Mouse (Mus musculus): ENCODE results near the gene Pank1. TPM values are rescaled to one million over a fixed set of nuclear protein-coding genes. Genes with fewer than 3 reads are reported as not detected.

The Pank1 gene
- total RNA-seq (2021), result 101 and 105 TPM in 2 replicates
- long read RNA-seq, full-length matches to known transcripts, result 178 of 210 reads
- long read RNA-seq, partial matches to known transcripts, result 10 of 210 reads
- long read RNA-seq, other reads (novel, unspliced or antisense), result 22 of 210 reads

DNA sequence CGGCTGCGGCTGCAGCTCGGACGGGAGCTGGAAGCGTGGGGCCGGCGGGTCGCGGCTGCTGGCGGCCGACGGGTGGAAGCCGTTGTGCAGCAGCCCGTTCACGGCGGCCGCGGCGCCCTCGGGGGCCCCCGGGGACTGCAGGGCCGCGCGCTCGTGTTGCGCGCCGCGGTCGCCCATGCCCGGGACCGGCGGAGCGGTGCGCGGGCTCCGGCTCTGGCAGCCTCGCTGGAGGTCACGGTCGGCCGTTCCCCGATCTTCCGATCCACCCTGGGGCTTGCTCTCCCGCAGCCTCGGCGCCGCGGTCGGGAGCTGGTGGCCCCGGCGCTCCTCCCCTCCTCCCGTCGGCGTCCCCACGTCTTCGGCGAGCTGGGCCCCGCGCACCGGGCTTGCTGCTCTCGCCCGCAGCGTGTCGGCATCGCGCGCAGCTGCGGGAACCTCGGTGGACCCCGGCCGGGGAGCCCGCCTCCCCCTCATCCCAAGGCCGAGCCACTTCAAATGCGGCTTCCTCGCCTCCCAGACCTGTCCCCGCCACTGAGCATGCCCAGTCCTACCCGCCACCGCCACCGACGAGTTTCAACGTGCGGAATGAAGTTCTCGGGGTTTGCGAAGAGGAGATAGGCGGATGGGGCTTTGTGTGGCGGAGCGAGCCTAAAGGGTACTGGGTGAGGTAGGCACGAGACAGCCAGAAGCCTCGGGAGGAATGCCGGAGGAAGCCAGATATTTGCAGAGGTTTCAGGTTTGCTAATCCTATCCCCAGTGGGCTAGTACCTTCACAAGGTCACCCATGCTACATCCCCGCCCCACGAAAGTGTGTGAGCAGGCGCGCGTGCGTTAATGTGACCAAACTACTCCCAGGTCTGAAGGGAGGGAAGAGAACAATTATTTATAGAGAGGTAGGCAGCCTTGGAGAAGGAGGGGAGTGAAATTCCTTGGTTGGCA, at the start of gene Pank1:
TSS of gene Pank1 (minus strand) at position 853 of the 939 bp plus-strand sequence.
- DNase-seq, result peak; percentile 78

DNA sequence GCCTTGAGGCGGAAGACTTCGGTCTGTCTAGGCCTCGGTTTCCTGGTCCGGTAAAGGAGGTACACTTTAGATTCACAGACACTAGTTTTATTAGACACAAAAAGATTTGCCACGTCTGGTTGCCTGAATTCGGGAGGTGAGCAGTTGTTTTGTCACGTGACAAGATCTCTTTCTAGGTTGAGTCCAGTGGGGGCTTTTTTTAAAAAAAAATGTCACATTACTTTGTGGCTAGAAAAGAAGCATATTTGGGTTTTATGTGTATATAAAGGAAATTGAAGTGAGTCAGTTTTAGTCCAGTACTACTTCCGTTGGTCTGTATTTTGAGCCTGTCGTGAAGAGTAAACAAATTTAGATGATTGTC, 43.3 kb upstream of the Pank1 start:
- DNase-seq, result no peak

DNA sequence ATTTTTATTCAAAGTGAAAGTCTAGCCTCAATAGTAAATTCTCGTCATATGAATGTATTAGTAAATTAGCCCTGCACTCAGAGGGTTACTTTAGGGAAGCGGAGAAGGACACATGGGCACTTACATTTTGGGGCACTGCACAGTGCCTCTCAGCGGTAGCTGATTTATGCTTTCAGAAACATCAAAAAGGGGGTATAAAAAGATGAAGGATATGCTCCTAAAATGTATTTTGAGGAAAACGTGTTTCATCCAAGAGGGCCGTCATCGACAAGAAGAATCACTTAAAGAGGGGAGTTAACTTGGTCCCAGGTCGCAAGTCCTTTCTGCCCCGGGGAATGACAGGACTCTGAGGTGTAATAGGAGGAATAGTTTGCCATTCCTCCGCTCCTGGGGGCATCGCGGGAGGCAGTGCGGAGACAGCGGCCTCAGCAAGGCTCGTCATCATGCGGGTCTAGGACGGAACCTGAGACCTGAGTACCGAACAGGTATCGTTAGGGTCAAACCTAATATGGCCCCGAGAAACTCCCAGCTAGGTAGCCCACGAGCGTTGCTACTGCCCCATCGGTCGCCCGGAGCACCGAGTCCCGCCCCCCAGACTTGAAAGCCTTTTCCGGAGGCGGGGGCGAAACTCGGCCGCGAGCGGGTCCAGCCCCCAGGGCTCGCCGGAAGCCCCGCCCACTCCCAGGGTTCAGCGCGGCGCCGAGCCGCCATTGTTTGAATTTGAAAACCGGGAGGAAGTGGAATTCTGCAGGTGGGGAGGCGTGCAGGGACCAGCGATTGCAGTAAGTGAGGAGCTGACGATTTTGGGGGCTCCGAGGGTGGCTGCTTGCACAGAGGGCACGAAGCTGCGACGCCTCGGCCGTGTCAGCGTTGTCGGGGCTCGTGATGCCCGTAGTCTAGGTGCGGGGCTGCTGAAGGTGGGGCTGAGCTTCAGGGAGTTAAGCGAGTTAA, 42.7 kb upstream of the Pank1 start, which contains the start of gene Kif20b:
TSS of gene Kif20b (plus strand) at position 710 of the 951 bp plus-strand sequence.
- peak; percentile 94 for DNase-seq

DNA sequence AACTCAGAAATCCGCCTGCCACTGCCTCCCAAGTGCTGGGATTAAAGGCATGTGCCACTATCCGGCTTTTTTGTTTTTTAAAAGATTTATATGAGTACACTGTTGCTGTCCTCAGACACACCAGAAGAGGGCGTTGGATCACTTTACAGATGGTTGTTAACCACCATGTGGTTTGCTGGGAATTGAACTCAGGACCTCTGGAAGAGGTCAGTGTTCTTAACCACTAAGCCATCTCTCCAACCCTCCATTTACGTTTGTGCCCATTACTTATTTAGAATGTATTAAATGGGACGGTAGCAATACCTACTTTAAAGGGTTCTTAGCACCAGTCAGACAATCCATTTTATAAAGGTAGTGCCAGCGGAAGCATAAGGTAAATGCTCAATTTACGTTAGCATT, 42.0 kb upstream of the Pank1 start:
- DNase-seq, result no peak

DNA sequence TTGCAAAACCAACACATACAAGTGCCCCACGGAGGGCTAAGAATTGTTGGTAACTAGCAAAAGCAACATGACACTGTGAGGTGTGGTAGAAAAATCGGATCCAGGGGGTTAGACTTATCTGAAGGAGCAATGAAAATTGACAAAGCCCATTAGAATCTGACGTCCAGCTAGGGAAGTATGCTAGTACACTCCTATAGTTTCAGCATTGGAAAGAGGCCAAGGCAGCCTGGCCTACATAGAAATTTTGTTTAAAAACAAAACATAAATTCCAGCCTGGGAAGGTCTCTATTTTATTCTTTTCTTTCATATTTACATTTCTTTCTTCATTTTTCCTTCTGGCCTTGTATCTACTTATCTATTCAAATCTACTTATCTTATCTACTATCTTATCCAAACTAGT, 41.3 kb upstream of the Pank1 start:
- DNase-seq, result no peak

DNA sequence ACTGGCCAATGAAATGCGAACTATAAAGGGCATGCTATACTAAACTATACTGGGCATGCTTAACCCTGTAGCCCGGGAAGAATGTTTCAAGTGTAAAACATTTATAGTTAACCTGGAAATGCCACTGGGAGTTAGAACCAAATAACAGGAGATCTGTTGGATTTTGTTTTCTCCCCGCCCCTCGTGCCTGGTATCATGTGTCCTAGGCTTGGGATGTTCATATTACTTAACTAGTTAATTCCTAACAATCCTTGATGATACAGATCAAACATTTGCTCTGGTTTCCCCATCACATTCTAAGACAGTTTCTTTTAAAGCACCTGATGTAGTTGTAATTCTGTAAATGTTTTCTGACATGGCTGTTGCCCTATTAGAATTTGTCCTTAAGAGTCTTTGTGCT, 40.8 kb upstream of the Pank1 start:
- no peak for DNase-seq

DNA sequence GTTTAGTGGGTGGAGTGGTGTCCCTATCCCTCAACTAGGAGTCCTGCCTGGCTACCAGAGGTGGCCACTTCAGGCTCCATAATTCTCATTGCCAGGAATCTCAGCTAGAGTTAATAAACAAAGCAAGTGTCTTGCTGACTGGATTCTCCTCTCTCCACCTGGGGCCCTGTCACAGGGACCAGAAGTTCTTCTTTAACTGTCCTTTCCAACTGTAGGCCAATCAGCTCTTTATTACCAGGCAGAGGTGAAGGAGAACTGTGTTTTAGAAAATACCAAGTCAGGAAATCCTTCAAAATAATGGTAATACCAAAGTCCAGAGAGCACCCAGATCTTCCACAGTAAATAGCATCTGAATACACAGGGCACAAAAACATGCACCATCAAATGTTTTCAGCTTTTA, 33.1 kb upstream of the Pank1 start:
- no peak for DNase-seq

DNA sequence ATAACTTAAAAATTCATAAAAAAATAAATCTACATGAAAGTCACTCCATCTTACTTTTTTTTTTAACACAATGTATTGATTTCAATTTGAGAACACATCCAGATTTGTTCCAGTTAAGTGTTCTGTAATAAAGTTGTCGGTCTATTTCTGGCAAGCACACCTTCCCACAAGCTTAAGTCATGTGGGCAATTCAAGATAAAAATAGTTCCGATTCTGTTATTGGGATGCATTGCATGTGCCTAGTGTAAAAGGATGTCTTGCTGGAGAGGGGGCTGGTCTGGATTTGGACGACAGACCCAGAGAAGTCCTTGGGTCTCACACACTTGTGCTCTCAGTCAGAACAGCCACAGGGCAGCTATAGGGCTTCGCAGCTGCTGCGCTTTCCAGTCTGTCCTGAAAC, 27.5 kb upstream of the Pank1 start:
- DNase-seq, result no peak

DNA sequence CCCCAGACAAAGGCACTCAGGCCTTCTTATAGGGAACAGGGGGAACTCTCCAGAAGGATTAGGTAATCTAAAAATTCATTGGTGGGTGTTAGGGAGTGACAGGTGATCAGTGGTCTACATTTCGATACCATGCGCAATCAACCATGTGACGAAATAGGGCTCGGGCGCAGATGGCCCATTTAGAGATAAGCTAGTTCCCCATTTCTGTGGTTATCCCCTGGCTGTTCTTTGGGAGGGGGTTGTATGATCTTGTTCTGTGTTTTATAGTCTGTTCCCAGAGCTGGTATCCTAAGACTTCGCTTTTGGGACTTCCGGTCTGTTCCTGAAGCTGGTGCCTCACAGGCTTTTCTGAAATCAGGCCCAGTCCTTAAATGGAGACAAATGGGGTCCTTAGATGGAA, 26.2 kb upstream of the Pank1 start:
- no peak for DNase-seq

DNA sequence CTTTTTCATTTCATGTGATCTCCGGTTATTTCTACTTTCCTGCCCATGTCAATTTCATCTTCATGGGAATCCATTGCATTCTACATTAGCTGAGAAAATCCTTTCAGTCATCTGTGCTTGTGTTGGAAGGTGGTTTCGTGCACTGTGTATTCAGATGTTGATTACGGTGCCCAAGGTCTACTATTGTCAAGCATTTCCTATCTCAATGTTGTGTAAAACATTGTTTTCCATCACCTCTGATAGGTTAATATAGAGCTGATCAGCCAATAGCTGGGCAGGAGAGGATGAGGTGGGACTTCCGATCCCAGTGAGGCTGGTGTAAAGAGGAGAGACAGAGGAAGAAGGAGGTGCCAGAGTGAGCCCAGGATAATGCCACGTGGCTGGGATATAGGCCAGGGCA, 24.8 kb upstream of the Pank1 start:
- no peak for DNase-seq

DNA sequence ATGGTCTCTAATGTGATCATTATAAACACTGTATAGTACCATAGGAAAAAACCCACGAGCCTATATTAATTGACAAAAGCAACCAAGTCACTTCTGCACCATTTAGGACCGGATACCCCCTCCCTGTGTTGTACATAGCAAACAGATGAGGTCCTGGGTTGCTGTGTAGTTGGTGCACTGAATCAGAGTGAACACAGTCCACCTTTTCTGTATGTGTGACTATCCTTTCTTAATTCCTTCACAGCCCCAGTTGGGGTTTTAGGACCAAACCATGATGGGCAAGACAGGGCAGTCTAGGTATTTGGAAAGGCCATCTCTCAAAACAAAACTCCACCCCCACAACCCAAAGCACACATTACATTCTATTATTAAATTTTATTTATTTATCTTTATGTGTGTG, 22.5 kb upstream of the Pank1 start:
- DNase-seq, result no peak

DNA sequence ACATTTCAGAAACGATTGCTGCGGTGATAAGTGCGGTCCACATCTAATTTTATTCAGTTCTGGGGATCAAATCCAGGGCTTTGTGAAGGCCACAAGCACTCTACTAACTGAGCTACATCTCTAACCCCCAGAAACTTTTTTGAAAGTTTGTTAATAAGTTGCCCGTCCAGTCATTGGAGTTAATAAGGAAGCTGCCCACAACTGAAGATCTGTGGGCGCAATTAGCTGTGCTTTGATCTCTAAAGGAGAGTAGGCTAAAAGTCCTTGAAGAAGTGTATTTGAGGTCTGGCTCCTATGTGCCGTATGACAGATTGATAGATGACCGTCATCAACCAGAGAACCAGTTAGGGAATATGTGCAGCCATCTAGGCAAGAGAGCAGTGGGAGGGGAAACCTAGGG, 22.0 kb upstream of the Pank1 start:
- no peak for DNase-seq

DNA sequence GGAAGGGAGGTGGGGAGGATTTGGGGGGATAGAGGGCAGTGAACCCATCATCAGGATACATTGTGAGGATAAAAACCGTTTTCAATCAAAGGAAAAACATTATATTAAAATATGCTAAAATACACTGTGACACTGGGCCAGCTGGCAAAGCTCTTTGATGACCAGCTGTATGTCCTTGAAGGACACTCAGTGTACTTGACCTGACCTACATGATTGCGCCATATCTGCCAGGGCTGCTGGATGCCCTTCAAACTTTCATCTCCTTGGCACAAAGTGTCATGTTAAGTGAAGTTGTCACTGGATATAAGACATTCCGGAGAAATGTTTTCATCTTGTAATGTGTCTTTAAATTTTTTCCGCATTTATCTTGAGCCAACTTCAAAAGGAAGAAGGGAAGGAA, 19.7 kb upstream of the Pank1 start:
- peak; percentile 58 for DNase-seq

DNA sequence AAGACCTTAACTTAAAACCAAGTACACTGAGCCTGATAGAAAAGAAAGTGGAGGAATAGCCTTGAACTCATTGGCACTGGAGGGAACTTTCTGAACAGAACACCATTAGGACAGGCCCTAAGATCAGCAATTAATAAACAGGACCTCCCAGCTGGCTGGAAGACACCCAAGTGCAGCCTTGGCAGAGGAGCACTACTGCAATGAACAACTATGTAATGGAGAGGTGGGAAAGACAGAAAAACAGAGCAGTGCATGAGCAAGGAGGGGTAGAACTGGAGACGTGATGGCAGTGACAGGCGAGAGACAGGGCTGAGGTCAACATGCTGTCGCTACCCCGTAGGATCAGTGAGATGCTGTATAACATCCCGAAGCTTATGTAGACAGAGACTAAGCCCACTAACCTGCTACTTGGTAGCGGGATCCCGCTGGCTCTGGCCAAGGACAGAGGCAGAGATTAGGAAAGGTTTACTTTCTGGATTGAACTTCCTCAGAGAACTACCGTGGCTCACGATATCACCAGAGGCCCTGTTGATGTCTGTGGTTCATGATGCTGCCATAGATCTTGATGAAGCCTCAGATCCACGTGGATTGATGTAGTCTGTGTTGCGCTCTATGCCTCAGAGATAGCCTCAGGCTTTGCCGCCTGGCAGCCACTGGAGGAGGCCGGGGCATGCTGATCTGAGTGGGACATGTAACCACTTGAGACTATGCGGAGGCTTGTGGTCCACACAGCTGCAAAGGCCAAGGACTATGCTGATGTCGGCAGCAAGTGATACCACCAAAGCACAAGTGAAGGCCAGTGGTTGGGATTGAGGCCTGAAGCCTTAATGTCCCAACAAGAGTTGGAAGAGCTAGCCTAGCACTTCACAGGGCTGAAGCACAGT, 18.1 kb upstream of the Pank1 start:
- DNase-seq, result peak; percentile 21

DNA sequence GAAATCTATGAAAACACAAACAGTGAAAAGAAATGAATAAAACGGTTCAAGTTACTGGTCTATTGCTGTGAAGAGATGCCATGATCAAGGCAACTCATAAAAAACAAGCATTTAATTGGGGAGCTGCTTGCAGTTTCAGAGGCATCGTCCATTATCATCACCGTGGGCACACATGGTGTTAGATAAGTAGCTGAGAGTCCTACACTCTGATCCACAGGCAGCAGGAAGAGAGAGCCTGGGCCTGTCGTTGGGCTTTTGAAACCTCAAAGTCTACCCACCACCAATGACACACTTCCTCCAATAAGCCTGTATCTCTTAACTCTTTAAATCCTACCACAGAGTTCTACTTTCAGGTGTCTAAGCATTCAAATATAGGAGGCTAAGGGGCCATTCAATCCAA, 15.8 kb upstream of the Pank1 start:
- DNase-seq, result no peak

DNA sequence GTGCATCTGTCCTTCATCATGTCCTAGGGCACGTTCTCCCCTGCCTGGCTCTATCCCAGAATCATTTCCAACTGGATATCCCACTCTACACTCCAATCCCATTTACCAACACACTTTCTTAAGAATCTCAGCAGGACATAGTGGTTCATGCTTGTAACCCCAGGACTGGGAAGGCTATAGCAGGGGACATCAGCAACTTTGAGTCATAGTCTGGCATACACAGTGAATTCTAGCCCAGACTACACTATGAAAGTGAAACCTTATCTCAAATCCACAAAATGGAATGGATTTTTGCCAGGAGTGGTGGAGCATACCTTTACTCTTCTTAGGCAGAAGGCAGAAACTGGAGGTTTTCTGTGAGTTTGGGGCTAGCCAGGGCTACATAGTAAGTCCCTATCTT, 12.3 kb upstream of the Pank1 start:
- DNase-seq, result no peak

DNA sequence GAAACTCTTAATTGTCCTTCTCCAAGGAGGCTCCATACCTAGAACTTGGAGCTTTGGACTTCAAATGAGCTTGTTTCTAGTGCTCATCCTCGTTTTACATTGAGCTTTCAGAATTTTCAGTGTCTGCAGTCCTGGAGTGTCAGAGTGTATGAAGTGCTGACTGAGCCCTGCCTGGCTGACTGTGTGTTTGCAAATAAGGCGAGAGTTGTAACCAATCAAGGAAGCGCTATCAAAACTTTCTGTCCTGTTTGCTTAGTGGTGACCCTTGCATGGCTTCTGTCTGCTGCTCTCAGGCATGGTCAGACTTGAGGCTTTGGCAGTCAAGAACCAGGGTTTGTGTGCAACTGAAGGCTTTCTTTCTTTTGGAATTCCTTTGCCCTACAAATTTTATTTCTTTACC, 11.7 kb upstream of the Pank1 start:
- no peak for DNase-seq

DNA sequence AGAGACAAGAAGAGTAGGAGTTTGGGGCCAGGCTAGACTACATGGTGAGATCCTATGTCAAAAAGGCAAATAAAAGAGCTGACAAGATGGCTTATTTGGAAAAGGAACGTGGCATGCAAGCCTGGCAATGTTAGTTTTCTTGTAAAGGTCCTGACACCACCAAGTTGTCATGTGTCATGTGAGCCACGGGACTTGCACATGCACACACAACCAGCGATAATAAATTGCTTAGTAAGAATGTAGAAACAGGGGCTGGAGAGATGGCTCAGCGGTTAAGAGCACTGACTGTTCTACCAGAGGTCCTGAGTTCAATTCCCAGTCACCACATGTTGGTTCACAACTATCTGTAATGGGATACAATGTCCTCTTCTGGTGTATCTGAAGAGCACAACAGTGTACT, 7.1 kb upstream of the Pank1 start:
- DNase-seq, result no peak

DNA sequence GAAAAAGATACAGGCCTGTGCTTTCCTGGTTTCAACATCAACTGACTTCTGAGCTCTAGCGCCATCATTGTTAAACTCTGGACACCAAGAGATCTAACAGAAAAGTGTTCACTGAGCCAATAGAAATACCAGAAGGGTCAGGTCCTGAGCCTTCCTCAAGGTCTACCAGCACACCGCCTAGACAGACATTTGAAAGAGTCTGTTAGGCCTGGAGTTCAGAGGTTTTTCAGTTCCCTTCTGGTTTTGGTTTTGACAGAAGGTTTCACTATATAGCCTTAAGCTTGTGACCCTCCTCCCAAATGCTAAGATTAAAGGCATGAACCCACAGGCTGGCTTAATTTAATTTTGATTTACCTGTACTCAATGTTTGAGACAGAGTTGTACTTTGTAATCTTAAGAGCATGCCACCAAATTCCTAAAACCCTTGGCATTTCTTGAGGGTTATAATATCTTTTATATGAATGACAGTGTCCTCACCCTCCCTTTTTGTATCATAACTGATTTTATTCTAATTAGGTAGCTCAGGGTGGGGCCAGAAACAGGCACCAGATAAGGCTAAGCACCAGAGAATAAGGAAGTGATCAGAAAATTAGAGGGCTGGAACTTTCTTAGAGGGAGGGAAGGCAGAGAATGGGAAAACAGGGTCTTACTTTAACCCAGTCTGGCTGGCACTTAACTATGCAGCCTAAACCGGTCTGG, 4.4 kb upstream of the Pank1 start:
- no peak for DNase-seq

DNA sequence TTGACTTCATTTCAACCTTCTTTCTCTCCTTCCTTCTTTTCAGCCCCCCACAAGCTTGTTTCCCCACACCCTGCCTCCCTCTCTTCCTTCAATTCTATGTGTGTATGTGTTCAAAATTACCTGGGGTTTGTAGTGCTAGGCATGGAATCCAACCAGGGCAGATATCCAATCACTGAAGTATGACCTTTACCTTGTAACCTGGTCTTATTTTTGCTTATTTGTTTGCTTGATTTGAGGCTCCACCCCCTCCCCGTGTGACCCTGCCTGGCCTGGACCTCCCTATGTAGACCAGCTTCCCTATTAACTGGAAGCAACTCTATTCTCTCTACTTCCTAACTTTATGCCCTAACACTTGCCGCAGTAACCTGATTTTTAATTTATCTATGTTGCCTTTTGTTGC, 3.2 kb upstream of the Pank1 start:
- DNase-seq, result no peak

DNA sequence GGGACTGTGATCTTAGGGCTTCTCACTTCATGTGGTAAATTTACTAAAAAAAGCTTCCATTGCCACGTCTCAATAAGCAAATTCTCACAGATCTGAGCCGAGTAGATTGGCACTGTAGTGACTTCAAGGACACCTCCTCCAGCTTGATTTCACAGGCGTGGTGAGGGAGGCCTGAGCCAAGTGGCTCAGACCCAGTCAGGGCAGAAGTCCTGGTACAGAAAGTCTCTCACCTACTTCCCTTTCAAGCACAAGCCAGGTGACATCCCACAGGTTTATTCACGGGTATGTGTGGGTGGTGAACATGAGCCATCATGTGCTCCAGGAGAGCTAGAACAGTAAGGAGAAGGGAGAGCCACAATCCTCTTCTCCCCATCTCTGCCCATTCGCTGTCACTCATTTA, 1.9 kb upstream of the Pank1 start:
- peak; percentile 19 for DNase-seq
